Mouse (Mus musculus) liver, adult 2 months (tissue): ENCODE results near the gene Klk1b9. TPM values are rescaled to one million over a fixed set of nuclear protein-coding genes. Genes with fewer than 3 reads are reported as not detected.
"Not testable (repeated sequence)": the region's sequence is repeated elsewhere in the genome, so short reads cannot be mapped to it uniquely, and the experiment has no call there.

ENCODE experiments used
- DNase-seq: peaks from one replicate; pipeline ENCODE4 v3.0.0-alpha.2; 2011; ENCODE audit warnings: low read depth, low spot score; ENCODE audit errors: extremely low read depth
- H3K27ac ChIP-seq: fragments of 200-500 bp; replicated peaks from 2 replicates; pipeline ENCODE4 v1.5.1; 2012; ENCODE audit warnings: low read depth, mild to moderate bottlenecking, control low read depth, inconsistent platforms, low read length; ENCODE audit not compliant: insufficient read depth
- H3K27me3 ChIP-seq: fragments of 200-500 bp; 2 replicates; pipeline ENCODE4 v1.6.1; 2012; ENCODE audit warnings: mild to moderate bottlenecking, moderate library complexity, low read length, inconsistent platforms; ENCODE audit not compliant: control insufficient read depth, insufficient read depth
- H3K36me3 ChIP-seq: fragments of 200-500 bp; 2 replicates; pipeline ENCODE4 v1.6.1; 2012; ENCODE audit warnings: low read length, inconsistent platforms; ENCODE audit not compliant: control insufficient read depth, insufficient read depth
- H3K4me1 ChIP-seq: fragments of 200-500 bp; 2 replicates; pipeline ENCODE4 v1.6.1; 2011; ENCODE audit warnings: low read length; ENCODE audit not compliant: control insufficient read depth, insufficient read depth
- H3K4me3 ChIP-seq: fragments of 200-500 bp; 2 replicates; pipeline ENCODE4 v1.5.1; 2011; ENCODE audit warnings: low read depth, mild to moderate bottlenecking, control low read depth, low read length, moderate library complexity; ENCODE audit not compliant: insufficient read depth
- H3K79me2 ChIP-seq: fragments of 200-500 bp; 2 replicates; pipeline ENCODE4 v1.6.1; 2012; ENCODE audit warnings: inconsistent platforms, mild to moderate bottlenecking, low read length, moderate library complexity; ENCODE audit not compliant: control insufficient read depth, insufficient read depth
- H3K9ac ChIP-seq: fragments of 200-500 bp; 2 replicates; pipeline ENCODE4 v1.6.1; 2012; ENCODE audit warnings: low read depth, mild to moderate bottlenecking, control low read depth, inconsistent platforms, low read length
- CTCF ChIP-seq: fragments of 200-500 bp; IDR thresholded peaks from 2 replicates; pipeline ENCODE4 v1.5.1; 2011; ENCODE audit warnings: low read depth, low read length, control low read depth
- POLR2A ChIP-seq: fragments of 200-500 bp; IDR thresholded peaks from 2 replicates; pipeline ENCODE4 v1.6.1; 2011; ENCODE audit warnings: low read length, control low read depth; ENCODE audit not compliant: insufficient read depth; ENCODE audit errors: extremely low read depth
- WGBS: fragments of 180-500 bp; shearing (Covaris S2); methylation state at CpG from one replicate; pipeline ENCODE4 v1.1.7; 2018; 5-methylcytosine and 5-hydroxymethylcytosine counted together
- polyA plus RNA-seq: library from polyadenylated mRNA; depleted of rRNA; stranded (reverse); fragments of >200 nt; gene quantifications from 2 replicates; pipeline ENCODE4 v1.2.3, GENCODE M21; 2012; rRNA removed
- total RNA-seq: library from RNA; depleted of rRNA; stranded (reverse); fragments of >200 nt; gene quantifications from 2 replicates; pipeline ENCODE4 v1.2.3, GENCODE M21; 2014; rRNA removed

Klk1b9 gene
- total and polyA plus RNA-seq, 2 experiments, result not detected

GRCm38 (mm10) chr7:43985657-43986056 is 9.8 kb downstream of the Klk1b9 start:
- Histone ChIP-seq H3K27ac (no peak overlapping the region), H3K4me3 (no peak overlapping the region), H3K79me2 (no peaks in the 10 kb centered on the region), H3K27me3 (no peaks in the 10 kb centered on the region), H3K9ac (no peak overlapping the region), H3K4me1 (no peaks in the 10 kb centered on the region), H3K36me3 (no peaks in the 10 kb centered on the region)
- DNase-seq, result no peak
- TF ChIP-seq CTCF (no peak), POLR2A (no peak)

GRCm38 (mm10) chr7:43994821-43995220 is 19.0 kb downstream of the Klk1b9 start:
- not testable (repeated sequence) for H3K9ac ChIP-seq, H3K79me2 ChIP-seq, H3K36me3 ChIP-seq, H3K4me3 ChIP-seq, H3K27ac ChIP-seq, H3K27me3 ChIP-seq, DNase-seq, H3K4me1 ChIP-seq
- 71% methylated on average over 1 of the region's 1 CpGs for WGBS

- 75% methylated on average over 4 of the region's 4 CpGs for WGBS
- H3K4me1 ChIP-seq, H3K79me2 ChIP-seq, H3K4me3 ChIP-seq, H3K27me3 ChIP-seq, DNase-seq, H3K36me3 ChIP-seq, H3K27ac ChIP-seq, H3K9ac ChIP-seq: not testable (repeated sequence)
These were observed 19.7 kb downstream of the Klk1b9 start, which contains the start of gene Klk1b11 for GRCm38 (mm10) chr7:43995577-43995976. Klk1b11 (plus strand) TSS chr7:43995877.

GRCm38 (mm10) chr7:44004847-44005246 is 29.0 kb downstream of the Klk1b9 start:
- DNase-seq, result no peak
- H3K4me3 ChIP-seq, result no peak overlapping the region
- H3K36me3 ChIP-seq, result no peaks in the 10 kb centered on the region
- no peak overlapping the region for H3K27ac ChIP-seq
- no peaks in the 10 kb centered on the region for H3K79me2 ChIP-seq
- no peaks in the 10 kb centered on the region for H3K4me1 ChIP-seq
- no peak overlapping the region for H3K9ac ChIP-seq
- TF ChIP-seq CTCF, result no peak
- H3K27me3 ChIP-seq, result no peaks in the 10 kb centered on the region

- not testable (repeated sequence) for H3K36me3 ChIP-seq, H3K27me3 ChIP-seq, H3K4me1 ChIP-seq, H3K4me3 ChIP-seq, DNase-seq, H3K9ac ChIP-seq, H3K79me2 ChIP-seq, H3K27ac ChIP-seq
These were observed 36.0 kb downstream of the Klk1b9 start, which contains the start of gene Klk1b26 for GRCm38 (mm10) chr7:44011868-44012267. Klk1b26 (plus strand) TSS chr7:44012168.

GRCm38 (mm10) chr7:44014666-44015065 is 38.8 kb downstream of the Klk1b9 start:
- H3K9ac ChIP-seq, DNase-seq, H3K27me3 ChIP-seq, H3K4me3 ChIP-seq, H3K36me3 ChIP-seq, H3K4me1 ChIP-seq, H3K79me2 ChIP-seq, H3K27ac ChIP-seq: not testable (repeated sequence)
- 77% methylated on average over 6 of the region's 6 CpGs for WGBS

GRCm38 (mm10) chr7:44015071-44015470 is 39.2 kb downstream of the Klk1b9 start:
- Histone ChIP-seq H3K79me2 (no peaks in the 10 kb centered on the region), H3K4me3 (no peak overlapping the region), H3K9ac (no peak overlapping the region), H3K27ac (no peak overlapping the region), H3K4me1 (no peaks in the 10 kb centered on the region), H3K27me3 (no peaks in the 10 kb centered on the region), H3K36me3 (no peaks in the 10 kb centered on the region)
- 78% methylated on average over 5 of the region's 5 CpGs for WGBS
- TF ChIP-seq POLR2A (no peak), CTCF (no peak)
- DNase-seq, result no peak

Other genes with a start within 250 kb of the Klk1b9 start
- not detected in 2 replicates for gene Klk12, start 207.2 kb upstream of the Klk1b9 start, total RNA-seq
- gene Klk12, start 207.2 kb upstream of the Klk1b9 start, polyA plus RNA-seq, result not detected in 2 replicates
- not detected in 2 replicates for gene Klk11, start 201.5 kb upstream of the Klk1b9 start, total RNA-seq
- gene Klk11, start 201.5 kb upstream of the Klk1b9 start, polyA plus RNA-seq, result not detected in 2 replicates
- gene Klk10, start 195.0 kb upstream of the Klk1b9 start, total RNA-seq, result not detected in 2 replicates
- not detected in 2 replicates for gene Klk10, start 195.0 kb upstream of the Klk1b9 start, polyA plus RNA-seq
- not detected in 2 replicates for gene Klk9, start 184.2 kb upstream of the Klk1b9 start, total RNA-seq
- not detected in 2 replicates for gene Klk9, start 184.2 kb upstream of the Klk1b9 start, polyA plus RNA-seq
- gene Klk8, start 178.5 kb upstream of the Klk1b9 start, total RNA-seq, result 0.65 and 1.1 TPM in 2 replicates
- 0.31 TPM in 1 of 2 replicates, not detected in the other for gene Klk8, start 178.5 kb upstream of the Klk1b9 start, polyA plus RNA-seq
- gene Klk7, start 164.8 kb upstream of the Klk1b9 start, total RNA-seq, result not detected in 2 replicates
- not detected in 2 replicates for gene Klk7, start 164.8 kb upstream of the Klk1b9 start, polyA plus RNA-seq
- not detected in 2 replicates for gene Klk6, start 151.6 kb upstream of the Klk1b9 start, total RNA-seq
- not detected in 2 replicates for gene Klk6, start 151.6 kb upstream of the Klk1b9 start, polyA plus RNA-seq
- gene Klk5, start 134.1 kb upstream of the Klk1b9 start, total RNA-seq, result not detected in 2 replicates
- not detected in 2 replicates for gene Klk5, start 134.1 kb upstream of the Klk1b9 start, polyA plus RNA-seq
- gene Klk4, start 94.9 kb upstream of the Klk1b9 start, total RNA-seq, result not detected in 2 replicates
- gene Klk4, start 94.9 kb upstream of the Klk1b9 start, polyA plus RNA-seq, result not detected in 2 replicates
- gene Klk15, start 42.3 kb upstream of the Klk1b9 start, total RNA-seq, result not detected in 2 replicates
- gene Klk15, start 42.3 kb upstream of the Klk1b9 start, polyA plus RNA-seq, result not detected in 2 replicates
- not detected in 2 replicates for gene Klk1b8, start 25.4 kb upstream of the Klk1b9 start, total RNA-seq
- gene Klk1b8, start 25.4 kb upstream of the Klk1b9 start, polyA plus RNA-seq, result not detected in 2 replicates
- gene Klk1b1, start 9.3 kb upstream of the Klk1b9 start, total RNA-seq, result not detected in 2 replicates
- not detected in 2 replicates for gene Klk1b1, start 9.3 kb upstream of the Klk1b9 start, polyA plus RNA-seq
- gene Klk1b11, start 19.8 kb downstream of the Klk1b9 start, total RNA-seq, result not detected in 2 replicates
- gene Klk1b11, start 19.8 kb downstream of the Klk1b9 start, polyA plus RNA-seq, result not detected in 2 replicates
- not detected in 2 replicates for gene Klk1b26, start 36.1 kb downstream of the Klk1b9 start, total RNA-seq
- not detected in 2 replicates for gene Klk1b26, start 36.1 kb downstream of the Klk1b9 start, polyA plus RNA-seq
- not detected in 2 replicates for gene Klk1b27, start 76.2 kb downstream of the Klk1b9 start, total RNA-seq
- gene Klk1b27, start 76.2 kb downstream of the Klk1b9 start, polyA plus RNA-seq, result 0.10 TPM in 1 of 2 replicates, not detected in the other
- not detected in 2 replicates for gene Klk1b21, start 126.3 kb downstream of the Klk1b9 start, total RNA-seq
- not detected in 2 replicates for gene Klk1b21, start 126.3 kb downstream of the Klk1b9 start, polyA plus RNA-seq
- not detected in 2 replicates for gene Klk1b22, start 136.6 kb downstream of the Klk1b9 start, total RNA-seq
- 0.51 TPM in 1 of 2 replicates, not detected in the other for gene Klk1b22, start 136.6 kb downstream of the Klk1b9 start, polyA plus RNA-seq
- not detected in 2 replicates for gene Klk1b16, start 160.7 kb downstream of the Klk1b9 start, total RNA-seq
- gene Klk1b16, start 160.7 kb downstream of the Klk1b9 start, polyA plus RNA-seq, result not detected in 2 replicates
- not detected in 2 replicates for gene Klk1b24, start 212.2 kb downstream of the Klk1b9 start, total RNA-seq
- gene Klk1b24, start 212.2 kb downstream of the Klk1b9 start, polyA plus RNA-seq, result not detected in 2 replicates
- not detected in 2 replicates for gene Klk1b3, start 222.1 kb downstream of the Klk1b9 start, total RNA-seq
- gene Klk1b3, start 222.1 kb downstream of the Klk1b9 start, polyA plus RNA-seq, result not detected in 2 replicates
- 2.0 and 2.6 TPM in 2 replicates for gene Klk1b4, start 231.4 kb downstream of the Klk1b9 start, total RNA-seq
- 4.5 and 7.4 TPM in 2 replicates for gene Klk1b4, start 231.4 kb downstream of the Klk1b9 start, polyA plus RNA-seq
- gene Klk1b5, start 239.9 kb downstream of the Klk1b9 start, total RNA-seq, result 0.28 TPM in 1 of 2 replicates, not detected in the other
- gene Klk1b5, start 239.9 kb downstream of the Klk1b9 start, polyA plus RNA-seq, result not detected in 2 replicates
- gene Klk1, start 249.3 kb downstream of the Klk1b9 start, total RNA-seq, result 2.2 and 11.1 TPM in 2 replicates
- gene Klk1, start 249.3 kb downstream of the Klk1b9 start, polyA plus RNA-seq, result 0.57 and 1.9 TPM in 2 replicates